Mouse (Mus musculus): ENCODE measurements around the gene Ptpre.

Gene Ptpre

DNA sequence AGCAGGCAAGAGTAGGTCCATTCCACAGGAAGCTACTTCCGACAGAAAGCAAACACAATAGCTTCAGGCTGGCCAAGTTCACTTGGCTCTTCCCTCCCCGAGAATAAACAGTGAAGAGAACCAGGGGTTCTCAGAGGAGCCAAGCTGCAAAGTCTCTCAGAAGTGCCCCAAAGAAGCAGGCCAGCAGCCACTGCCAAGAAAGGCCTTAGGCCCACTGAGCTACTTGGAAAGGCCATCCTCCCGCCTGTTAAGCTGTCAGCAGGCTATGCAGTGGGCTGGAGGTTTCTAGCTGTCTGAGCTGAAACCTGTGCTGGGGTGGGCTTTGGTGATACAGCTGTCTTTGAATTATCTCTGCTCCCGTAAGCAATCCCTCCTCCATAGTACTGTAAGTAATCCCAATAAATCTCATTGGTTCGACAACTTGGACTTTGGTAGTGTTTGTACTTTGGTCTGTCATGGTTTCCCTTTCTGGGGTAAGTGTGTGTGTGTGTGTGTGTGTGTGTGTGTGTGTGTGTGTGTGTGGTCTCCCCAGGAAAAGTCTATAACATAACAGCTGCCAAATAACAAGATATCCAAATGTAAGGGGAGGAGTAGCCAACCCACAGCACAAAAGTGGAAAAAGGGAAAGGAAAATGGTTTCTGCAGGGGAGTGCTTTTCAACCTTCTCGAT is 186.5 kb downstream of the Ptpre start:
- no peak for DNase-seq (ENCODE audit: low read depth)

DNA sequence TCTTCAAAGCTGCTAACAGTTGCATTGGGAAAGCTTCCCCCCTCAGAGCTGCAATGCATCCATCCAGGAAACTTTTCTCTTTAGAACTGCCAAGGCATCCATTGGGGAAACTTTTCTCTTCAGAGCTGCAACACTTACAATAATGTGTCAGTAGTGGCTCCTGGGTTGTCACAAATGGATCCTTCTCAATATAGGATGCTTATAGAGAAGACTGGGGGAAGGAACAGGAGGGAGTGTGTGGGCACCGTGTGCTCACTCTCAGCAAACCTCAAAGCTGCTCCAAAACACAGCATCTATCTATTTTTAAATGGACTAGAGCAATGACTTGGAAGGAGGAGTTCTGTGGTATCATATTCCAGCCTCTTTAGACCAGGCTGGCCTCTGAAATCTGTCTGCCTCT is 189.4 kb downstream of the Ptpre start:
- no peak for DNase-seq (ENCODE audit: low read depth)

DNA sequence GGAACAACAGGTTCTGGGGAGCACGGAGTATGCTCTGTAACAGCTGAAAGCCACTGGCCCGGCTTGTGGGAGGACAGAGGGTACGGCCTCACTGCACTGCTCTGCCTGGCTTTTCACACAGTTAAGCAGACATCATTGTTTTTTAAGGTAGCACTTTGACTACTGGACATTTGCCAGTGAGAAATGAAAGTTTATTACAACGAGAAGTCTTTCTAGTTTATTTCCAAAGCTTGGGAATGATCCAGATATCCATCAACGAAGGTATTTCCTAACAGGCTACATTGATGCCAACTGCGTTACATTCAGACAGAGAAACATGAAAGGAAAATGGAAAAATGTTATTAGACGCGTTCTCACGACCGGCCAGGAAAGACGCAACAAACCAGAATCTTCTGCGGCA is 190.8 kb downstream of the Ptpre start:
- no peak for DNase-seq (ENCODE audit: low read depth)

- no peak for DNase-seq (ENCODE audit: low read depth)
Observed at GRCm38 (mm10) chr7:135734379-135734778, 197.1 kb downstream of the Ptpre start.

- DNase-seq (ENCODE audit: low read depth): no peak
Observed at GRCm38 (mm10) chr7:135734911-135735646, 197.8 kb downstream of the Ptpre start.
